Mouse (Mus musculus) retina, embryonic 14.5 days (tissue): ENCODE data around the gene Dab1.

Experiments
- DNase-seq: peaks from one replicate; pipeline ENCODE4 v3.0.0-alpha.2; 2015; ENCODE audit warnings: low spot score

Dab1 gene

DNA sequence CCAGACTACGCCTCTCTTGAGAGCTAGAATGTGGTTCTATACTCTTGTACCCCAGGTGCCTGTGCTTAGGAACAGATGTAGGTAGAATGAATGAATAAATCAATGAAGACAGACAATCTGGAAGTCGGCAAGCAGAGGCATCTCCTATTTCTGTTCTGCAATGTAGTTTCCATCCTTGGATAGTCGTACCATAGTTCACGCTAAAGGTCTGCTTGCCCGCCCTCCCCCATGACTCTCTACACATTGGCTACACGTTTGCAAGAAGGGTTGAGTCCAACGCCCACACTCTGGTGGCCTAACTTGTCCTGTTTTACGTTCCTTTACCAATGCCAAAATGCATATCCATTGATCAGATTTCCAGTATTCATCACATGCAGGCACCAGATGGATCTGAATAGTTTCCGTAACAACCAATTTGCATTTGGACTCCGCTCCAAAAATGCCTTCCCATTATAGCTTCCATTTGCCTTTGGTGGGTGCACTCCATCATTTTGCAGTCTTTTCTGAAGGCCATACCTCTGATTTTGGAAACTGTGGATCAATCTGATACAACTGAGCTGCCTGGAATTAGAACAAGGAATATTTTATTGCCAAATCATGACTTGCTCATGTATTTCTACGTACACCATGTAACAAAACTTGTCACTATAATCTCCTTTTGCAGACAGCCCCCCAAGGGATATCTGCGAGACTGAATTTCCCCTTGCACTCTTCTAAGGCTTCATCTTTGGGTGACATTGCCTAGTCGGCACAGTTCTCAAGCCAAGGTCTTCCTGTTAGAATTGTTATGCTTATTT is 494.2 kb downstream of the Dab1 start:
- no peak for DNase-seq

DNA sequence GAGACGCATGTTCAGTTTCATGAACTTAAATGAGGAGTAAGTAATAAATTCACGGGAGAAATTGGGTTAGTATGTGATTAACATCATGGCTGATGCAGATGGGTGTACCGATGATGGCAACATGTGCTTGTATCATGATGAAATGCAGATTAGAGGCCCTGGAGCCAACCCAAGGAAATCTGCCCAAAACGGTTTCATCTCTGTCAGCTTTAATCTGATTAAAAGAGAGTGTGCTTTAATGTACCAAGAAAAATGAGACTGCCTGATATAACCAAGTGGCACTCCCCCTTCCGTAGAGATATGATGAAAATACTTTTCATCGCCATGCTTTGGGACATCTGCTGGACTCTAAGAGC is 494.8 kb downstream of the Dab1 start:
- no peak for DNase-seq

- no peak for DNase-seq
Measured at GRCm38 (mm10) chr4:104120108-104120507, 500.9 kb downstream of the Dab1 start.

DNA sequence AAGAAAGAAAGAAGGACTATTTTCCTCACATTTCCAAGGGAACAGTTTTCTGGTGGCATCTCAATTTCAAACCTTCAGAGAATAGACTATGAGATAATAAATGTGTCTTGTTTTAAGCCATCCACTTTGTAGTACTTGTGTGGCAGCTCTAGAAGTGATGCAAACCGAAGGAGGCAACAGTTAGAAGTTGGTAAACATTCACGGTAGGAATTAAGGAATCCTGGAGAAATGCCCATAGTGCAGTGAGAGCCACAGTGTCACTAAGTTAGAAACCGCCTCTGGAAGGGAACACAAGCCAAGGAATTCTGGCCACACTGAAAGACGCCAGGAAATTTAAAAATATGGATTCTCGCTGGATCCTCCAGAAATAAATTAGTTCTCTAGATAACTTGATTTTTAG is 502.8 kb downstream of the Dab1 start:
- no peak for DNase-seq

- DNase-seq, result no peak
Measured at GRCm38 (mm10) chr4:104122364-104122763, 503.2 kb downstream of the Dab1 start.

- DNase-seq, result no peak
Measured at GRCm38 (mm10) chr4:104153637-104154036, 534.5 kb downstream of the Dab1 start.

GRCm38 (mm10) chr4:104178067-104178466 is 558.9 kb downstream of the Dab1 start:
- no peak for DNase-seq

GRCm38 (mm10) chr4:104186311-104186710 is 567.2 kb downstream of the Dab1 start:
- DNase-seq, result no peak

GRCm38 (mm10) chr4:104198635-104199034 is 579.5 kb downstream of the Dab1 start:
- no peak for DNase-seq

GRCm38 (mm10) chr4:104201686-104202085 is 582.5 kb downstream of the Dab1 start:
- no peak for DNase-seq

GRCm38 (mm10) chr4:104204047-104204446 is 584.9 kb downstream of the Dab1 start:
- peak; percentile 17 for DNase-seq

GRCm38 (mm10) chr4:104206639-104207038 is 587.5 kb downstream of the Dab1 start:
- no peak for DNase-seq

DNA sequence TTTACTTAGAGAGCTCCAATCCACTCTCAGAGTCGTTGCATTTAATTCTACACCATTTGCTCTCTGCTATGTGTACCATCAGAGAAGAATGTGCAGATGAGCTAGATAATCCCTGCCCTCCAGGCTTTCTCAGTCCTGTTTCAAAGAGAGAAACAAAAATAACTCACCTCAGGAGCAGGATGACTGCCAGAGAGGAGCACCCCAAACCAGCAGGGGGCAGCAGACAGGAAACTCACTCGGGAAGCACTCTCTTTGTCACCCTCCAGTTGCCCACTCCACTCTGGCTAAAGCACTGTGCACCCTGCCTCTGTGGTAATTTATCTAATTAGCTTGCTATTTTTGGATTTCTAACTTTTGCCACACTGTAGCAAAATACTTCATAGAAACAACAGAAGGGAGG is 589.9 kb downstream of the Dab1 start:
- peak; percentile 63 for DNase-seq

DNA sequence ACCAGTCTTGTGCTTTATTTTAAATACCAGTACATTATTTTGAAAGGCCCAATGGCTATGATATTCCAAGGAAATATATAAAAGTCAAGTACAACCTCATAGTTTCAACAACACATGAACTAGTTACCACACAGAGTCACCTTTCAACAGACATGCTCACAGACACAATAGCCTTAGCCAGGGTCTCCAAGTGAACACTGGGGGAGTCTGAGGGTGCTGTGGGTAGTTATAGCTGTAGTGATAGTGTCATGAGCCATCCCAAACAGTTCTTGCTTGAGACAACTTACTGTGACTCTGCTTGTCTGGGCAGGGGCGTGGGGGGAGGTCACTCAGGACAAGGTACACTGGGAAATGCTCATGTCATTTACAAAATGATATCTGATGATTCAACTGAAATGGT is 591.6 kb downstream of the Dab1 start:
- no peak for DNase-seq

- no peak for DNase-seq
Measured at GRCm38 (mm10) chr4:104211531-104212455, 592.6 kb downstream of the Dab1 start.

DNA sequence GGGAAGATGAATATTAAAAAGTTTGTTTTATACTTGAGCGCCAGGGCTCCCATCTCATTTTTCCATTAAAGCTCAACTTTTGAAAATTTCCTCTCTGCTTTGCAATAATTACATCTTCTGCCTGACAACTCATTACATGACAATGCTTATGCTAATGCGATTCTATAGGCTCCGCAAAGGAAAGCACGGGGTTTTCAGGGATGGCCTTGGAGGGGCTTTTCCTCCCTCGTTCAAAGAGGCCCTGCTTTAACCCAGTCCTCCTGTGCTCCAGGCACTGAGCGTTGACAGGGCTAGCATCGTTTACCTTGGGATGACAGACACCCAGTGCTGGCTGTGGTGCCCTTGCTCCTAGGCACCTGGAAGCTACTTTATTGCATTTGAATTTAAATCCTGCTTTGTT is 595.6 kb downstream of the Dab1 start:
- no peak for DNase-seq

DNA sequence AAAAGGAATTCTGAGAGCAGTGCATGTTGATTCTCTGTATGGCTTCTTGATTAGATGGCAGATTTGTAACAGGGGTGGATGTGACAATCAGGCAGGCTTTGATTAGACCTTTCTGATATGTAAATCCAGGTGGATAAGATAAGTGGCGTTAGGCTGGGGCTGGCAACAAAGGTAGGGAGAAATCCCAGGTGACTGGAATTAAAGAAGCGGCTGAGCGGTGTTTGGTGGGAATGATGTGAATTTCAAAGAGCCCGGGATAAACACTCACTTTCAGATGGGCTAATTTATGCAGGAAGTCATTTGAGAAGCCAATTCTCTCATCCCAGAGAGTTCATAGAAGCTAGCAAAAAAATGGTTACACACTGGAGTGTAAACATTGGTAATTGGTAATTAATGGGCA is 598.2 kb downstream of the Dab1 start:
- DNase-seq, result no peak

DNA sequence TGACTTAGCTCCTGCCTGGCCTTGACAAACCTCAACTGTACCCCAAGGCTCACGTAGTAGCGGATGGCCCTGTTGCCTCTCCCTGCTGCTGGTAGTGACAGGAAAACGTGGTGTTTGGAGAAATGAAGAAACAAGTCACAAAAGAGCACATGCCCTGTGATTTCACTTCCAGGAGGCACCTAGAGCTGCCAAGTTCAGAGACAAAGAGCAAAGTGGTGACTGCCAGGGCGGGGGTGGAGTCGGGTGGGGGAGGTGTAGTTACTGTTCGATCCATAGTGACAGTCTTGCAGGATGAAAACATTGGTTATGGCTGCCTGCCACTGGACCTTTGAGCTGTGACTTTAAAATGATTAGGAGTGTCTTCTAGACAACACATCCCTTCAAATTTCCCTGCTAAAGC is 599.6 kb downstream of the Dab1 start:
- DNase-seq, result no peak

DNA sequence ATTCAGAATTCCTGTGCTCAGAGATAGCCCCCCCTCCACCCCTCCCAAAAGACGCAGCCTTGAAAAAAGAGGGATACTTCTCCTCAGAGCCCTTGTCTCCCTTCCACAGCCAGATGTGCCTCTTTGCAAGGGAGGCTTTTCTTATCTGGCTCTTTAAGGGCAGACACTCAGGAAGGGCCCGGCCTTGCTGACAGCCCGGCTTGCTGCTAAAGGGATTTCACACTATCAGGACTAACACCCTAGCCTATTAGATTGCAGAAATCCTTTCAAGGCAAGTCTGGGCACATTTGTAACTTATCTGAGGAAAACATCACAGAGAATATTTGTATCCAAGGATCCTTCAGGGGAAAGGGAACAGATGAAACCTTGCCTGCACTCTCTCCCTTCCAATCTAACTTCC is 600.9 kb downstream of the Dab1 start:
- DNase-seq, result no peak

DNA sequence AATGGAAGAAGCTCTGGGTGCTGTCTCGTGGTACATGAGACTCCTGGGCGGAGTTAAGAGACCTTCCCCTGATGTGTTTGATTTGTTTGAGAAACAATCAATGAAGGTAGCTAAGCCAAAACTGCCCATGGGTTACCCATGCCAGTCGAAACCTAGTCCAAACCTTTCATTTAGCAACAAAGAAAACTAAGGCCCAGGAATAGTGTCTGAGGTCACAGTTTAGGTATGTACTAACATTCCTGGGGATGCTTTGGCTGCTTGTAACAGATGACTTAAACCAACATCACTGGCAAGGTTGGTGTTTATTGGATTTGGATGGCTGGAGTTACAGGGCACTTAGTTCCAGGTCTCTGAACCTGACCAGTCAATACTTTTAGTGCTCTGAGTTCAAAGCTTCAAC is 610.1 kb downstream of the Dab1 start:
- no peak for DNase-seq

DNA sequence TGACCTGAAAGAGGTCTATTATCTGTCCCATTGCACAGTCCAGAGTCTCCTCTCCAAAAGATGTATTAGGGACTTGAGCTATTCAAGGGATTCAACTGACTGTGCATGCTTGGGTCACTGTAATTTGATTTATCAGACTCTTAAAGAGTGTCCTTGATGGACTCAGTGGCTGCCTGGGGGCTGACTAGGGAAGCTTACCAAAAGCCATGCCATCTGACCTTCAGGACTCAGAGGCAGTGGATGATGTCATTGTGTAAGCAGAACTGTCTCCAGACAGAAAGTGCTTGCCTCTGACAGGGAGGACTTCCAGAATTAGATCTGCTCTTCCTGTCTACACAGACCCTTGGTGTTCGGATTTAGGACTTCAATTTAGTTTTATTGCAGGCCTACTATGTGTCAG is 627.3 kb downstream of the Dab1 start:
- no peak for DNase-seq

GRCm38 (mm10) chr4:104249462-104249861 is 630.3 kb downstream of the Dab1 start:
- DNase-seq, result no peak

- DNase-seq, result no peak
Measured at GRCm38 (mm10) chr4:104257776-104258175, 638.6 kb downstream of the Dab1 start.
